Mouse (Mus musculus) cerebellum, postnatal 4 days (tissue): Measurements from ENCODE around the gene Col11a1.
A peak's percentile ranks its signal among the peaks of the same experiment; 100 is the strongest.

Source experiments
- DNase-seq, 2 experiments: peaks; one replicate each; pipeline ENCODE4 v3.0.0; 2022; ENCODE audit warnings: low spot score in 2 of 2, mixed read lengths in 1 of 2

The Col11a1 gene

DNA sequence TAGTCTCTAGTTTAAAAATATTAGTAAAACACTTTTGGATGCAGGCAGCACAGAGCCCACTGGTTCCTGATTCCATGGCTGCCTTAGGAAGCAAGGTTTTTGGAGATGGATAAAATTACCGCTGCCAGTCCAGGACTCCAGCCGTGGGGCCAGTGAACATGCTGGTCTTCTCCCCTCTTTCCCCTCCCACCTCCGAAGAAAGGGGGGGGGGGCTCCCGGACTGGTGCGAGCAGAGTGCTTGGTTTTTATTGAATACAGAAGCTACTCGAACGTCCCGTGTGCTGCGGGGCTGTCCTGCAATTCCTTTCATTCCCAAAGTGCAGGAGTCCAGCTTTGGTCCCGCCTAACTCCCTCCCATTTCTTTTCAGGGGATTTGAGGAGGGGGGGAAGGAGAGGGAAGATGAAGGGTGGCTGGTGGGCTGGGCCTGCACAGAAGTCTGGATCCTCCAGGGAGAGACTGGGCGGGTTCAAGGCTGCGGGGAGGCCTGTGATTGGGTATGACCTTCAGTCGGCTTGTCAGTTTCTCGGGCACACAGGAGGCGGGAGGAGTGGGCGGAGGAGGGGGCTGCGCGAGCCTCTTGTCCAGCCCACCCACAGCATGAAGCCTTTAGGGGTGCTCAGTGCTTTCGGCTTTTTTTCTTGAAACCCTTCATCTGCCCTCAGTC lies at the start of gene Col11a1:
Gene Col11a1 (plus strand): TSS at position 570 of the 665 bp plus-strand sequence.
- DNase-seq: peak; percentile 64 to 84

DNA sequence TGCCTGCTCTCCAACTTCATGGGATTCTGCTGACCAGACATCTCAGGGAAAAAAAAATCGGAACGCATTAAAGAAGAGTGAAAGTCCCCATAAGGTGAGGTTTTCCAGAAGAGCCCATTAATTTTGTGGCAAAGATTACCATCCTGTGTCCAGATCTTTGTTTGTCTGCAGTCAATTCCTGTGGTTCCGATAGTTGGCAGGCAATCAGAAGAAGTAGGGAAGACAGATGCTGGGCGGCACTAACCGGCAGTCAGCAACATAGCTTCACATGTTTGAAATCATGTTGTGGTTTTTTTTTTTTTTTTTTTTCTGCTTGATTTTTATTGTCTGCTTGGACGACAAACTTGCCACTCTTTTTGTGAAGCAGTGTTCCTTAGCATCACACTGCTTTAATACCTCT lies 39.4 kb upstream of the Col11a1 start:
- DNase-seq: no peak

DNA sequence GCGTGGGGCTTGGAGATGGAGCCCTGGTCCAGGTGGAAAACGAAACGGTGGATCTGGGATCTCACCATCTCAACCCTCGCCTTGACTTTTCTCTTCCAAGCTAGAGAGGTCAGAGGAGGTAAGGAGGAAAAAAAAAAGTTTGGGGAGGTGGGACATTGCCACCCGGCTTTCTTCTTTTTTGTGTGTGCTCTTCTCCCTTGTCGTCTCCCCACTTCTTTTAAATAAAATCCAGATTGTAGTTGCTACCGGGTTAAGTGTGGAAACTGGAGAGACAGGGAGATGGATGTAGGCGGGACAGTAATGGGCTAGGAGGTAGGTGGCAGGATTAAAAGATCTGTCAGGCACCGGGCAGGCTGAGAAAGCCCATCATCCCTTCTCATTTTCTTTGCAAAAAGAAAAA lies 546 bp downstream of the Col11a1 start:
- DNase-seq: no peak

DNA sequence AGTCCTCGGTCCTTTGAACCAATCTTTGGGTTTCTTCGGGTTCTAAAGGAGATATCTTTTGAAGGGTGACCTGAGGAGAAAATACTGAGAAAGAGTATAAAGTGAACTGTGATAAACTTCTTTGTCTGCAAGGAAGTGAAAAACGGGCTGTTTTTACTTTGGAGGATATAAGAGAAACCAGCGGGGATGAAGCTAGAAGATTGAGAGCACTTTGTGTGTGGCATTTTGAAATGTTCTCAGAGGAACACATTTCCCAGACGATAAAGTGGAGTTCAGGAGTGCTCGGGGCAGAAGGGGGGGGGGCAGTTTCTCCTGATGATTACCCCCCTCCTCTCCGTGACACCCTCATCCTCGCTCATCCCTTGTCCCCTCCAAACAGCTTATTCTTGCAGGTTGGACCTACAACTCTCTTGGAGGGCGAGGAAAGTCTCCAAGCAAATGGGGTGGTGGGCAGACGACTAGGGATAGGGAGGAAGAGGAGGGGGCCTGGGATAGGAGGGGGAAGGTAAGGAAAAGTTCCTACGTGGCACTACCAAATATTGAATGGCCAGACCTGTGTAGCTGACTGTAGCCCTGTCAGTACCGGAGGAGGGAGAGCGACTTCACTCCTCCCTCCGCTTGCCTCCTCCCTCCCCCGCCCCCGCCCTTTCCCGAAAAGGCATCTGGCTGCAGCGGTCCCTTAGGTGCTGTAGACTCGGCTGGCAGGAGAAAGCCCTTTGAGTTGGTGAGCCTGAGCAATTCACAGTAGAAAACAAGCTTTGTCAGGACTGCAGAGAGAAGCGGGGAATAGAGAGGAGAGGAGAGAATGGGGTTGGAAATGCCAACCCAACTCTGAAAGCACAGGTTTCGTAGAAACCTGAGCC lies 1.2 kb downstream of the Col11a1 start:
- peak in 1 of 2 experiments; percentile 16 for DNase-seq

DNA sequence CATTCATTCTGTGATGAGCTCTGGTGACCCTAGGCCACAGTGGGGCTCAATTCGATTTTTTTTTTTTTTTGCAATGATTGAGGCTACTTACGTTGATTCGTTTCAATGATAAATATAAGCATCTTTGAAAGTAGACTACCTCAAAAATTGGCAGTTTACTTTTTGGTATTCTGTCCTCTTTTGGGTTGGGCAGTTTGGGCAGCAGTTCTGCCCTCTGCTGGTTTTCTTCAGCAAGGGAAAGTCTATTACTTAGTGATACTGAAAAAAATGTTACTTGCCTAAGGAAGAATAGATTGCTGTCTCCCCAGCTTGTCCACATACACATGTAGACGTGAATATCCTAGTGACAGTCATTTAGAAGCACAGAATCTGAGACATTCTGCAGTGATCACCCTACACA lies 2.0 kb downstream of the Col11a1 start:
- peak in 1 of 2 experiments; percentile 16 for DNase-seq

DNA sequence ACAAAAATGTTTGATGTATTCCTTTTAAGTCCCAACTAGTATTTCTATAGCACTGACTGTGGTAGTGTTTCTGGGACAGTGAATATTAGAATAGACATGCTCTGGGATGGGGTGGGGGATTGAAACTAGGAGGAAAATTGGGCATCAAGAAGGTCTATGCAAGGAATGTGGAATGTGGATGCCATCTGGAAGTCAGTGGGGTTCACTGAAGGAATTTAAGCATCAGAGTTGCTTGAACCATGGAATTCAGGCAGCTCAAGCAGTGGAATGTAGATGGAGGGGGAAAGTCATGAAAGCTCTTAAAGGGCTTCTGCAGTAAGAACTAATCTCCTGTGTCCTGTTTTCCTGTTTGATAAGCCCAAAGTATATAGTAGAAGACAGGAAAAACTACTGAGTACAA lies 22.1 kb downstream of the Col11a1 start:
- DNase-seq: no peak

DNA sequence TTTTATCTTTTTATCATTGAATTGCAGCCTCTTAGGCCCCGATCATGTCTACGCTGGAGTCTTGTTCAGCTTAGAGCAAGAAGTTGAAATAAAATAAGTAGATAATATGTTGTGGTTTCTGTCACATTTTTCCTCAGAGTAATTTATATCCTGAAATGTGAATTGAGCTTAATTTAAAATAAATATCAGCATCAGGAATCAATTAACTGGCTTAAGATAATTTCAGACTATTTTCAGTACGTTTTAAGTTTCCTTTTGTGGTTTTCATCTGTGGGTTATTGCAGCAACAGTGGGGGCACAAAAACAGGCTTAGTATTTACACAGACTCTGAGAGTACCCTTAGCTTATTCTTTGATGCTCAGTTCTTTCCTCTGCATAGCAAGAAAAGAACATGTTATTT lies 23.2 kb downstream of the Col11a1 start:
- no peak for DNase-seq

DNA sequence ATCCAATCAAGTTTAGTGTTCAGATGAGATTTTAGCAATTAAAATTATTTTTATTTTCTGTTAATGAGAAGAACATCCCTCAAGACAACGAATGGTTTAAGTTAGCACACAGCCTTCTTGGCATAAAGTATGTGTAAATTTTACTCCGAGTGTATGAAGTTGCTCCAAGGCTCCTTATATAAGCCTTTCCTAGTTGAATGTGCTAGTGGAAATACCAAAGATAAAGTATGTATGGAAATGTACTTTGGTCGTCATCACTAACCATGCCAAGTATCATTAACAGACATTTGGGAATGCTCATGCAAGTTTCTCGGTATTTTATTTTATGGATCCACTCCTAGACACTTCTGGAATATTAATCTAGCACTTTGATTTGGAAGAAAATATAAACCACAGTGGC lies 34.8 kb downstream of the Col11a1 start:
- no peak for DNase-seq

DNA sequence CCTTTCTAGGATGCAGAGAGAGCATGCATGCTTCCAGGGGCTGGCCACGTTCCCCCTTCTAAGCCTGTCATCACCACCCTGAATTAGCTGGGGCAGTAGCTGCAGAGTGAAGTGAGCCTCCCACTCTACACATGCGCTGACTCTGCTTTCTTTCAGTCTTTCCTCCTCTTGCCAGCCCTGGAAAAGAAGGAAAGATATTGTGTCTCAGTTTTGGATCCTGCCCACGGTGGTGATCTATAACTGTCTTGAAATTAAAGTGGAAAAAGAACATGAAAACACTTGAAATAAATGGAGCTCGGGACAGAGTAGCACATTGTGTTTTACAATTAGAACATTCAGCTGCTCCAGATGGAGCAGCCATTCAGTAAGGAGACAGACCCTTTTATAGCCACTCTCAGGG lies 35.2 kb downstream of the Col11a1 start:
- no peak for DNase-seq

DNA sequence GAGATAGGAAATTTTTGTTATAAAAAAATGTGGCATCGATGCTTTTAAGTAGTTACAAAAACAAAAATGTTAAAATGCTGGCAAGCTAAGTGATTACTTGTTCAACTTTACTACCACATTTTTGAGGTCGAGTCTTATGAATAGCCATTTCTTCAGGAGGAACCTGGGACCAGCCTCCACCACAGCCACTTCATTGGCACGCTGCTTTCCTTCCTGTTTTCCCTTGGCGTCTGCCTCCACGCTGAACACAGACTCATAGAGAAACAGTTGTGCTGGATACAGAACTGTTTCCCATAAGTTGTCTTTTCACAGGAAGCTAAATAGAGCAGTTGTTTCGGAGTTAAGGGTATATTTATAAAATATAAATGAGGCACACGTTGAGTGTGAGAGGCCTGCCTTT lies 69.0 kb downstream of the Col11a1 start:
- DNase-seq: no peak

DNA sequence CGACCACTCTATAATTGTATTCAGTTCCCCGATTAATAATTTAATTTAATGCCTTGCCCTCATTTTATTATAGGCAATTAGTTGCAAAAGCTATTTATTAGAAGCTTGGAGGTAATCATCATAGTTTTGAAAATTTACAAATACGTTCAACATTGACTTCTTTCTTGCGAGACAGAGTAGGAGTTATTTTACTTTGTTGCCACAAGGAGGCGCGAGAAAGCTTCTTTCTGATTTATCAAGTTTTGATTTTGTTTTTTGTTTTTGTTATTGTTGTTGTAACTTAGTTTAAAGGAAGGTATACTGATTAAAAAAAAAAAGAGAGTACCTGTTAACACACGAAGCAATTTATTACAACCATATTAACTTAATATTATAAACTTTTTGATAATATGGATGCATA lies 76.8 kb downstream of the Col11a1 start:
- no peak for DNase-seq

DNA sequence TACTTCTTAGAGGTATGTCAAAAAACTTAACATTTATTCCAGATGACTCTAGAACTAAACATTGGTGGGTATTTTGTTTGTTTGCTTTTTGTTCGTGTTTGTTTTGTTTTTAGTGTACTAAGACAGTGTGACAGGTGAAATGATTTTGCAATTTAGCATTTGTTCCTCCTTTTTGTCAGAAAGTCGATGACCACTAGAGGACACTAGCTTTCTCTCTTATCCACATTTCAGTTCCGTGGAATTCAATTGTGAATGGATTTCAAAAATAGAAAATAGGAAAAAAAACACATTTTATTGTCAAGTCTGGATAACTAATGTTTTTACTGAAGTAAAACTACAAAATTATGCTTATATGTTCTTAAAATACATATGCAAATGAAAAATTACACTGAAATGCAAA lies 116.8 kb downstream of the Col11a1 start:
- DNase-seq: no peak

DNA sequence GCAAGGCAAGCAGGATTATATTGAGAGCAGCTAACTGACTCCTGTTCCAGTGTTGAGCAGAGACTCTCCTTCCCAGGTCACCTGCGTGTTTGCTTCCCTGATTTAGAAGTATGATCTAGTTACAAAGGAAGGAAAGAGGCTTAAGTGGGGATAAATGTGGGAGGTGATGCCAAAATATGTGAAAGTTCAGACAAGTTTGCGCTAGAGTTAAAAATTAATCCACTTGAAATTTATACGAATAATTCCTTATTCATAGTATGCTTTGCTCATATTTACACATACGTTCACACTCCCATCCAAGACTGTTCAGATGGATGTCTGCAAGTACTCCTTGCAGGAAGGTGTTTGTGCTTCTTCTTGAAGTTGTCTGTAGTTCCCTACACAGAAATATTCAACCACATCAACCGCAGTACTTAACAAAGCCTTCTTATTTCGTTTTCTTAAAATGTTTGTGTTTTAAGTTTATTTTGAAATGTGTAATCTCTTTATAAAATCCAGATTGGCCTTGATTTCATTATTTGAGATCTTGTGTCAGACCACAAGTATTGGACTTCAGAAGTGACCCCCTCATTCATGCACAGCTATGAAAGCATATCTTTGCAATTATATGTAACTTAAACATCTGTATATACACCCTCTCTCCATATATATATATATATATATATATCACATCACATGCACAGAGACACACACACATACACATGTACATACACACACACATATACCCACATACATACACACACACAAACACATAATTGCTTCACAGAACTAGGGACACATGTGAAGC lies 167.8 kb downstream of the Col11a1 start:
- no peak for DNase-seq

DNA sequence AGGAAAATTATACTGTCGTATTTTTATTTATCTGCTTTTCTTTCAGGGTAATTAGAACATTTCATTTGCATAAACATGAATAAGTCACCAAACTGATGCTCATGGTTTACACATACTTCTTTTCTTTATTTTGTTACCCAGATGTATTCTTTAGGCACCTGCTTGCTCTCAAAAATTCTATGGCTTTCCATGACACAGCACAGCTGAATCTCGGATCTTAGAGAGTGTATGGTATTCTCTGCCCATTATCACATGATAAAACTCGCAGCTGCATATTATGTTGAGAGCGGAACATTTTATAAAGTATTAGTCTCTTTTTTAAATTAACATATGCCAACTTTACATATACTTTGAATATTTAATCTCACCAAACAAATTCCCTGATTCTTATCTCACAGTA lies 181.9 kb downstream of the Col11a1 start:
- DNase-seq: no peak

DNA sequence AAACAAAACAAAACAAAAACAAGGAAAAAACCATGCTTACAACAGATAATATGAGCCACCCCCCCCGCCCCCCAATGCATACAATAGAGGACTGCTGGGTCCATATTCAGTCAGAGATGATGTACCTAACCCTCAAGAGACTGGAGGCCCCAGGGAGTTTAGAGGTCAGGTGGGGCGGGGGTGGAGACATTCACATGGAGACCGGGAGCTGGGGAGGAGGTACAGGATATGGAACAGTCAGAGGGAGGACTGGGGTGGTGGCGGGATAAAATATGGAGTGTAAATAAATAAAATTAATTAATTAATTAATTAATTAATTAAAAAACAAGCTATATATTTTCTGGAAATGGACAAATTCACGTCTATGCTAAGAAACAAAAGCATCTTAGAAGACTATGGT lies 185.8 kb downstream of the Col11a1 start:
- DNase-seq: no peak

DNA sequence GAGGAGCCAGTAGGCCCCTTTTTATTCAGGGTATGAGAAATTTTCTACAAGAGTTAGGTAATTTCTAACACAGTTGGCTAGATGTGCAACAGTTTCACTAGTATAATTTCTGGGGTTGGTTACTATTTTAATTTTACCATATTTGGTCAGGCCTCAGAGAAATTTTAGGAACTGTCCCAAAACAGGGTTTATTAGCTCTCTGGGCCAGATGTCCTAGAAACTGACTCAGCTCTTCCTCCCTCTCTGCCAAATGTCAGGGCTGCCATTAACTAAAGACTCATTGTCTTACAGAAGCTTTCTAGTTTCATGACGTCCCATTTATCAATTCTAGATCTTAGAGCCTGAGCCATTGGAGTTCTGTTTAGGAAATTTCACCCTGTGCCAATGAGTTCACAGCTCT lies 199.2 kb downstream of the Col11a1 start:
- no peak for DNase-seq
